Mouse (Mus musculus) forebrain, embryonic 11.5 days (tissue): ENCODE results near the gene Gm1113. TPM values are rescaled to one million over a fixed set of nuclear protein-coding genes. Genes with fewer than 3 reads are reported as not detected.
A peak's percentile ranks its signal among the peaks of the same experiment; 100 is the strongest.

Experiments used
- ATAC-seq: fragments of 200-750 bp; cut with Nextera tagmentation; replicated peaks from 2 replicates; pipeline ENCODE4 v1.8.0; 2017; ENCODE audit warnings: moderate TSS enrichment; ENCODE audit not compliant: low FRiP score
- DNase-seq: peaks from one replicate; pipeline ENCODE4 v3.0.0-alpha.2; 2017; ENCODE audit warnings: low spot score
- H3K27ac ChIP-seq: fragments of 300-500 bp; sonication (generic); 2 replicates; pipeline ENCODE4 v1.5.1; 2014; ENCODE audit warnings: low read depth, low read length
- H3K27me3 ChIP-seq: fragments of 300-500 bp; sonication (generic); 2 replicates; pipeline ENCODE4 v1.6.1; 2014; ENCODE audit warnings: mild to moderate bottlenecking, low read length, mixed read lengths; ENCODE audit not compliant: control insufficient read depth, insufficient read depth
- H3K36me3 ChIP-seq: fragments of 300-500 bp; sonication (generic); 2 replicates; pipeline ENCODE4 v1.6.1; 2014; ENCODE audit warnings: mild to moderate bottlenecking, low read length, moderate library complexity, mixed read lengths; ENCODE audit not compliant: control insufficient read depth, insufficient read depth
- H3K4me1 ChIP-seq: fragments of 300-500 bp; sonication (generic); replicated peaks from 2 replicates; pipeline ENCODE4 v1.6.1; 2014; ENCODE audit warnings: low read length, mixed read lengths; ENCODE audit not compliant: control insufficient read depth, insufficient read depth
- H3K4me2 ChIP-seq: fragments of 300-500 bp; sonication (generic); 2 replicates; pipeline ENCODE4 v1.6.1; 2014; ENCODE audit warnings: low read depth, mild to moderate bottlenecking, low read length, moderate library complexity, mixed read lengths; ENCODE audit not compliant: severe bottlenecking
- H3K4me3 ChIP-seq: fragments of 300-500 bp; sonication (generic); 2 replicates; pipeline ENCODE4 v1.5.1; 2014; ENCODE audit warnings: low read depth, low read length
- H3K9ac ChIP-seq: fragments of 300-500 bp; sonication (generic); 2 replicates; pipeline ENCODE4 v1.6.1; 2014; ENCODE audit warnings: low read length
- H3K9me3 ChIP-seq: fragments of 300-500 bp; sonication (generic); 2 replicates; pipeline ENCODE4 v1.6.1; 2016; ENCODE audit warnings: low read length, mixed read lengths; ENCODE audit not compliant: control insufficient read depth
- WGBS: fragments of 180-500 bp; shearing (Covaris S2); extraction: QIAGEN DNeasy Blood & Tissue Kit; methylation state at CpG from one replicate; pipeline ENCODE4 v1.1.7; 2014; 5-methylcytosine and 5-hydroxymethylcytosine counted together
- polyA plus RNA-seq: library from polyadenylated mRNA; unstranded; fragments of >200 nt; fragmentation: Nextera tagmentation; extraction: Ambion mirVana; gene quantifications from 2 replicates; pipeline ENCODE4 v1.2.1, GENCODE M21; 2014

Gm1113 gene
- polyA plus RNA-seq, 1 experiment from 2014 or later, result not detected

GRCm38 (mm10) chr9:35499946-35500345 lies 18.1 kb downstream of the Gm1113 start:
- ATAC-seq (no peak), DNase-seq (no peak)
- no peaks in the 10 kb centered on the region for H3K9me3 ChIP-seq
- WGBS, result 92% methylated on average over 6 of the region's 6 CpGs
- no peak overlapping the region for H3K4me2 ChIP-seq
- peaks cover 7% of the 10 kb centered on the region for H3K36me3 ChIP-seq
- no peaks in the 10 kb centered on the region for H3K4me1 ChIP-seq
- H3K9ac ChIP-seq, result no peak overlapping the region
- H3K27ac ChIP-seq, result no peak overlapping the region
- no peak overlapping the region for H3K4me3 ChIP-seq
- H3K27me3 ChIP-seq, result no peaks in the 10 kb centered on the region

GRCm38 (mm10) chr9:35495471-35495870 lies 22.6 kb downstream of the Gm1113 start:
- Histone ChIP-seq H3K36me3 (no peaks in the 10 kb centered on the region; the same call in 1 of the 2 replicates), H3K9me3 (no peaks in the 10 kb centered on the region), H3K4me1 (no peaks in the 10 kb centered on the region), H3K4me3 (no peak overlapping the region), H3K27ac (no peak overlapping the region), H3K4me2 (no peak overlapping the region), H3K27me3 (no peaks in the 10 kb centered on the region), H3K9ac (no peak overlapping the region)
- 63% methylated on average over 3 of the region's 3 CpGs for WGBS
- no peak for DNase-seq
- ATAC-seq, result no peak

GRCm38 (mm10) chr9:35494937-35495336 lies 23.1 kb downstream of the Gm1113 start:
- H3K27me3 ChIP-seq, result no peaks in the 10 kb centered on the region
- 67% methylated on average over 4 of the region's 4 CpGs for WGBS
- DNase-seq (no peak), ATAC-seq (no peak)
- no peak overlapping the region for H3K9ac ChIP-seq
- H3K27ac ChIP-seq, result no peak overlapping the region
- H3K4me2 ChIP-seq, result no peak overlapping the region
- no peaks in the 10 kb centered on the region; the same call in 1 of the 2 replicates for H3K36me3 ChIP-seq
- H3K9me3 ChIP-seq, result no peaks in the 10 kb centered on the region
- H3K4me1 ChIP-seq, result no peaks in the 10 kb centered on the region
- no peak overlapping the region for H3K4me3 ChIP-seq

- DNase-seq (no peak), ATAC-seq (no peak)
- Histone ChIP-seq H3K4me1 (no peaks in the 10 kb centered on the region), H3K4me2 (no peak overlapping the region), H3K36me3 (no peaks in the 10 kb centered on the region; the same call in 1 of the 2 replicates), H3K27me3 (no peaks in the 10 kb centered on the region), H3K9me3 (no peaks in the 10 kb centered on the region), H3K27ac (no peak overlapping the region), H3K9ac (no peak overlapping the region), H3K4me3 (no peak overlapping the region)
- WGBS, result 67% methylated on average over 4 of the region's 4 CpGs
Observed at GRCm38 (mm10) chr9:35493733-35494092, 24.4 kb downstream of the Gm1113 start.

- Histone ChIP-seq H3K4me2 (no peak overlapping the region), H3K36me3 (no peaks in the 10 kb centered on the region; the same call in 1 of the 2 replicates), H3K27ac (no peak overlapping the region), H3K9me3 (no peaks in the 10 kb centered on the region), H3K4me3 (no peak overlapping the region), H3K27me3 (no peaks in the 10 kb centered on the region), H3K9ac (no peak overlapping the region), H3K4me1 (no peaks in the 10 kb centered on the region)
- WGBS, result 46% methylated on average over 7 of the region's 7 CpGs
- 0 out of 2 replicates have a peak, but pooled peaks have one; percentile 44 for ATAC-seq
- DNase-seq, result no peak
Observed at GRCm38 (mm10) chr9:35493033-35493732, 24.9 kb downstream of the Gm1113 start.

- 84% methylated on average over 11 of the region's 11 CpGs for WGBS
- Histone ChIP-seq H3K27me3 (no peaks in the 10 kb centered on the region), H3K36me3 (no peaks in the 10 kb centered on the region), H3K4me3 (no peak overlapping the region), H3K27ac (no peak overlapping the region), H3K9ac (no peak overlapping the region), H3K4me1 (no peaks in the 10 kb centered on the region), H3K9me3 (no peaks in the 10 kb centered on the region), H3K4me2 (no peak overlapping the region)
- DNase-seq, result no peak
- no peak for ATAC-seq
Observed at GRCm38 (mm10) chr9:35491109-35491866, 26.8 kb downstream of the Gm1113 start.

- no peak overlapping the region for H3K4me3 ChIP-seq
- H3K9me3 ChIP-seq, result no peaks in the 10 kb centered on the region
- H3K4me2 ChIP-seq, result no peak overlapping the region
- no peak for ATAC-seq
- no peaks in the 10 kb centered on the region for H3K36me3 ChIP-seq
- no peak for DNase-seq
- no peaks in the 10 kb centered on the region for H3K4me1 ChIP-seq
- no peaks in the 10 kb centered on the region for H3K27me3 ChIP-seq
- WGBS, result 96% methylated on average over 4 of the region's 4 CpGs
- H3K9ac ChIP-seq, result no peak overlapping the region
- H3K27ac ChIP-seq, result no peak overlapping the region
Observed at GRCm38 (mm10) chr9:35488496-35488895, 29.6 kb downstream of the Gm1113 start.

- no peak overlapping the region for H3K9ac ChIP-seq
- WGBS, result 88% methylated on average over 13 of the region's 13 CpGs
- H3K9me3 ChIP-seq, result no peaks in the 10 kb centered on the region
- ATAC-seq, result no peak
- H3K27me3 ChIP-seq, result no peaks in the 10 kb centered on the region
- no peak overlapping the region for H3K27ac ChIP-seq
- no peak for DNase-seq
- H3K4me2 ChIP-seq, result no peak overlapping the region
- no peaks in the 10 kb centered on the region for H3K36me3 ChIP-seq
- no peak overlapping the region for H3K4me3 ChIP-seq
- no peaks in the 10 kb centered on the region for H3K4me1 ChIP-seq
Observed at GRCm38 (mm10) chr9:35486616-35487015, 31.5 kb downstream of the Gm1113 start.
